Mouse (Mus musculus) ES-Bruce4 (cell line): ENCODE data around the gene Pde7b. TPM values are rescaled to one million over a fixed set of nuclear protein-coding genes. Genes with fewer than 3 reads are reported as not detected.

Experiments used
- H3K27ac ChIP-seq: 2 replicates; pipeline ENCODE4 v1.5.1; 2012; ENCODE audit warnings: low read length, inconsistent platforms; ENCODE audit not compliant: insufficient read depth
- H3K27me3 ChIP-seq: 2 replicates; pipeline ENCODE4 v1.6.1; 2012; ENCODE audit warnings: mild to moderate bottlenecking, low read length, inconsistent platforms; ENCODE audit not compliant: control insufficient read depth, poor library complexity, insufficient read depth, severe bottlenecking
- H3K36me3 ChIP-seq: 2 replicates; pipeline ENCODE4 v1.6.1; 2012; ENCODE audit warnings: inconsistent platforms, mild to moderate bottlenecking, low read length, moderate library complexity; ENCODE audit not compliant: control insufficient read depth, poor library complexity, insufficient read depth, severe bottlenecking
- H3K4me1 ChIP-seq: one replicate; pipeline ENCODE4 v1.8.1; 2011; ENCODE audit warnings: low read length; ENCODE audit not compliant: control insufficient read depth, insufficient read depth
- H3K4me3 ChIP-seq: 2 replicates; pipeline ENCODE4 v1.5.1; 2011; ENCODE audit warnings: low read depth, mild to moderate bottlenecking, low read length
- H3K9ac ChIP-seq: 2 replicates; pipeline ENCODE4 v1.6.1; 2012; ENCODE audit warnings: low read depth, mild to moderate bottlenecking, inconsistent platforms; ENCODE audit not compliant: poor library complexity, severe bottlenecking
- H3K9me3 ChIP-seq: replicated peaks from 2 replicates; pipeline ENCODE4 v1.6.1; 2012; ENCODE audit warnings: mild to moderate bottlenecking, low read length, inconsistent platforms; ENCODE audit not compliant: control insufficient read depth, poor library complexity, insufficient read depth, severe bottlenecking
- CTCF ChIP-seq: IDR thresholded peaks from one replicate; pipeline ENCODE4 v1.8.1; 2011; ENCODE audit warnings: low read depth, low read length
- EP300 ChIP-seq: IDR thresholded peaks from 2 replicates; pipeline ENCODE4 v1.6.1; 2011; ENCODE audit warnings: low read depth, low read length; ENCODE audit not compliant: insufficient read depth
- POLR2A ChIP-seq: IDR thresholded peaks from one replicate; pipeline ENCODE4 v1.8.1; 2011; ENCODE audit warnings: low read length; ENCODE audit not compliant: insufficient read depth
- polyA plus RNA-seq: library from polyadenylated mRNA; stranded (reverse); fragments of >200 nt; gene quantifications from 2 replicates; pipeline ENCODE4 v1.2.4, GENCODE M21; 2011; ENCODE audit warnings: low read depth; ENCODE audit not compliant: missing spikeins, insufficient read depth, insufficient read length

Pde7b gene
- polyA plus RNA-seq, 1 experiment = 0.18 TPM

- H3K4me1 ChIP-seq = no peaks in the 10 kb centered on the region
- H3K36me3 ChIP-seq = no peaks in the 10 kb centered on the region
- TF ChIP-seq EP300 (no peak), POLR2A (no peak), CTCF (no peak)
- H3K9me3 ChIP-seq = no peaks in the 10 kb centered on the region
- no peak overlapping the region for H3K27ac ChIP-seq
- H3K27me3 ChIP-seq = no peaks in the 10 kb centered on the region
- no peak overlapping the region for H3K9ac ChIP-seq
- H3K4me3 ChIP-seq = no peak overlapping the region
Observed at GRCm38 (mm10) chr10:20504800-20505199, 220.1 kb downstream of the Pde7b start.

GRCm38 (mm10) chr10:20503265-20504025 is 221.4 kb downstream of the Pde7b start:
- no peaks in the 10 kb centered on the region for H3K36me3 ChIP-seq
- H3K27me3 ChIP-seq = no peaks in the 10 kb centered on the region
- H3K9ac ChIP-seq = no peak overlapping the region
- no peaks in the 10 kb centered on the region for H3K9me3 ChIP-seq
- TF ChIP-seq POLR2A (no peak), CTCF (no peak), EP300 (no peak)
- no peak overlapping the region for H3K4me3 ChIP-seq
- H3K4me1 ChIP-seq = no peaks in the 10 kb centered on the region
- H3K27ac ChIP-seq = no peak overlapping the region

- H3K27ac ChIP-seq = no peak overlapping the region
- H3K27me3 ChIP-seq = no peaks in the 10 kb centered on the region
- no peak overlapping the region for H3K4me3 ChIP-seq
- no peaks in the 10 kb centered on the region for H3K9me3 ChIP-seq
- no peak overlapping the region for H3K9ac ChIP-seq
- H3K4me1 ChIP-seq = no peaks in the 10 kb centered on the region
- TF ChIP-seq POLR2A (no peak), EP300 (no peak), CTCF (no peak)
- no peaks in the 10 kb centered on the region for H3K36me3 ChIP-seq
Observed at GRCm38 (mm10) chr10:20501221-20501620, 223.7 kb downstream of the Pde7b start.

GRCm38 (mm10) chr10:20495051-20495450 is 229.8 kb downstream of the Pde7b start:
- Histone ChIP-seq H3K27me3 (no peaks in the 10 kb centered on the region), H3K27ac (no peak overlapping the region), H3K4me1 (no peaks in the 10 kb centered on the region), H3K4me3 (no peak overlapping the region), H3K9me3 (no peaks in the 10 kb centered on the region), H3K36me3 (no peaks in the 10 kb centered on the region), H3K9ac (no peak overlapping the region)
- no peak for TF ChIP-seq CTCF
- no peak for TF ChIP-seq POLR2A
- no peak for TF ChIP-seq EP300

GRCm38 (mm10) chr10:20493826-20494455 is 230.9 kb downstream of the Pde7b start:
- no peak overlapping the region for H3K4me3 ChIP-seq

GRCm38 (mm10) chr10:20492216-20492964 is 232.5 kb downstream of the Pde7b start:
- Histone ChIP-seq H3K9ac (no peak overlapping the region), H3K27me3 (no peaks in the 10 kb centered on the region), H3K27ac (no peak overlapping the region), H3K4me3 (no peak overlapping the region), H3K4me1 (no peaks in the 10 kb centered on the region), H3K36me3 (no peaks in the 10 kb centered on the region), H3K9me3 (no peaks in the 10 kb centered on the region)
- TF ChIP-seq POLR2A (no peak), EP300 (no peak), CTCF (no peak)

More at GRCm38 (mm10) chr10:20493826-20494455, 230.9 kb downstream of the Pde7b start:
- H3K27ac ChIP-seq = no peak overlapping the region
- no peaks in the 10 kb centered on the region for H3K4me1 ChIP-seq
- 0 out of 2 replicates have a peak, but pooled peaks have one; percentile 23 for TF ChIP-seq EP300
- no peak for TF ChIP-seq CTCF
- no peaks in the 10 kb centered on the region for H3K27me3 ChIP-seq
- H3K9me3 ChIP-seq = no peaks in the 10 kb centered on the region
- H3K9ac ChIP-seq = no peak overlapping the region
- H3K36me3 ChIP-seq = no peaks in the 10 kb centered on the region
